Mouse (Mus musculus): ENCODE measurements around the gene Caps2.
"Not testable (repeated sequence)": the region's sequence is repeated elsewhere in the genome, so short reads cannot be mapped to it uniquely, and the experiment has no call there.

The Caps2 gene

DNA sequence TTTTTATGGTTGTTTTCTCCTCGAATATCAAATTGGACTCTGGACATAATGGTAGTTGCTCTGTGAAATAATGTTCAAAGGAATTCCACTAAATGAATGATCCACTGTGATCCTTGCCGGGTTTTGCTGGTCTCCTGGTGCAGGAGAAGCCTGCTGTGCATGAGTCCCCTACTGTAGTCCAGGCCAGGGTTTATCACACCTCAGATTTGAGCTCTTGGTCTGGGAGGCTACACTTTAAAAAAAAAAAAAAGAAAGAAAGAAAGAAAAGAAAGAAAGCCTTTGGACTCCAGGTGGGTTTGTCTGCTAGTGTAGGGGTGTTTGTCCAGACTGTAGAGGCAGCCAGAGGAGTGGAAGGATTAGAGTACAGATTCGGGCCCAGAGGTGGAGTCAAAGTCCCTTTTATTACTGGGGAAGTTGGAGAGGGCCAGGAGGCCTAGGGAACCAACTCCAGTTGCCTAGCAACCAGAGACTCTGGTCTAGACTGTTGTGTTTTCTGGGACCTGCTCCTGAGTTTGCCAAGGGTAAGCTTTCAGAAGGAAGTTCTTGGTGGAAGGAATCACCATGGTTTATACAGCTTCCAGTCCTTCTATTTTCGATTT lies at the start of gene Caps2:
Caps2 (plus strand) TSS at position 454 of the 599 bp plus-strand sequence.
- DNase-seq = no peak

DNA sequence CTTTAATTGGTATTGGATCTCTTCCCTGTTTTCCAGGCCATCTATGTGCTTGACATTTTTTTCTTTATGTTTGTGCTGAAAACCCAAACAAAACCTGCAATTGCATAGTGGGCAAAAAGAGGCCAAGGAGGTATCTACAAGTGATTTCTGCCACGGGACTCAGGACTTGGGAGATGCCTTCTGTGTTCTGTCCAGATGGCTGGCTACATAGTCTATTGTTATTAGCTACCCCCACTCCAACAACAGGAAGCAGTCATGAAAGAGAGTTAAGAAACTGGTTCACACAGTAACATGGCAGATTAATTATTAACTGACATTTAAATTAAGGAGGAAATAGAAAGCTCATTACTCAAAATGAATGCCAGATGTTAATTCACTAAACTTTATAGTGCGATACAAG lies 38.3 kb upstream of the Caps2 start:
- not testable (repeated sequence) for DNase-seq

DNA sequence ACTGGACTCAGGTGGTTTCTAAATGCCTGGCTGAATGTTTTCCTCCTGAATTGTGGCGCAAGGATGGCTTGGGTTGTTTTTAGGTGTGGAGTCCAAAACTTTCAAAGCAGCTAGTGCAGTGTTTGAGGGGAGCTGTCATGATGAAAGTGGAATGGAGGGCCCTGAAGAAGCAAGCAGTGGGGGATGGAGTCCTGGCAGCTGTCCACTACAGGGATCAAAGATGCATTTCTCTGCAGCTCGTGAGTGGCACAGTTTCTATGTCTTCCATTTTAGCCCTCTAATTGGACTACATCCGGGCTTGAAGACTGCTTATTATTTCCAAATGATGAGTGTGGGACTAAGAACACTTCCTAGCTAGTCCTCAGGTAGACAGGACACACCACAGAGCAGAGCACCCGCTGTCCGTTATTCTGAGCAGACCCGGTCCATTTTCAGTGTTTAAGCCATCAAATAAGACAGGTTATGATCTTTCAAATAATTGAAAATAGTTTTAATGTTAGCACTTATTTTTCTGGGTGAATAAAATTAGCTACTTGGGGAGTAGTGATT lies 35.7 kb upstream of the Caps2 start:
- DNase-seq = not testable (repeated sequence)

DNA sequence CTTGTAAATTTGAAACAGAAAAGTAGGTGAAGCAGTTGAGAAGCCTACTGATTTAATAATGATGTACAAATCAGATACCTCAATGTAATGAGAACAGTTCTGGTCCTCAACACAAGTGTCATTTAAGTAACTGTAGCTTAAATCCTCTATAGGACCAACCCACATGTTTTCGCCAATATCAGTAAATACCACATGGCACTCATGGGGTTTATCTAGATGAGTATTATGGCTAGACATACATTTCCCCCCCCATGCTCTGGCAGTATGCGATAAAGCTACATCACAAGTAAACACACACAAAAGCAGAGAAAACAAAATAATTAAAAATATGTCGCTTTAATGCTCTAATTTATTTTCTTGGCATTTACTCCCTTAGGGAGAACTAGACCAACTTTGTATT lies 31.2 kb upstream of the Caps2 start:
- DNase-seq = no peak

DNA sequence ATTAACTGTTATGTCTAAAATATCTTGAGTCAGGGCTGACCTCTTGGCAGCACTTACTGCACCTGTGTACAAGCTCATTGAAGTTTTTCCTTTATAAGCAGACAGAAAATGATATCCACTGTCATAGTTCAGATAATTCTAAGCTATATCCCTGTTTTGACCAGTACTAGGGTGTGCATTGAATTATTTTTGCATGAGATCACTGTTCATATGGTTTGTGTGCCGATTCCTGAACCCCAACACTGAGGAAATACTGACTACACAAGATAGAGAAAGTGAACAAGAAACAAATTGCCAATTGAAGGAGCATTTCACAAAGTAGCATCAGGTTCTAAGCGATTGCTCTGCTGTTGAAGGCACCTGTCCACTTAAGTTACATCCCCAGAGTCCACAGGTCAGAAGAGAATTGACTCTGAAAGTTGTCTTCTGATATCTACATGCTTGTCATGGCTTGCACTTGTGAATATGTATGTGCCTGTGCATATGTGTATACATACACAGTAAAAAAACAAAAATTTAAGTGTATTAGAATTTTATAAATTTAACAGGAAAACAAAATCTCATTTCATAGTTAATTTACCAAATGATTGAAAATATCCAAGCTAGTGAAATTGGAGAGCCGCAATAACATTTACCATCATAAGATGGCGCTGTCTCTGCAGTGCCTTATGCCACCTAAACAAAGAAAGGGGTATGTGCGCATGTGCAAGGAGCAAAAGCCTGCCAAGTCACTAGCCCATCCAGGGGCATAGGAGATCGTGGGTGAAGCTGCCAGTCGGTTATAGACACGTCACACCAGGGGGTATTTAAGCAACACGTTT lies 25.2 kb upstream of the Caps2 start:
- no peak for DNase-seq

DNA sequence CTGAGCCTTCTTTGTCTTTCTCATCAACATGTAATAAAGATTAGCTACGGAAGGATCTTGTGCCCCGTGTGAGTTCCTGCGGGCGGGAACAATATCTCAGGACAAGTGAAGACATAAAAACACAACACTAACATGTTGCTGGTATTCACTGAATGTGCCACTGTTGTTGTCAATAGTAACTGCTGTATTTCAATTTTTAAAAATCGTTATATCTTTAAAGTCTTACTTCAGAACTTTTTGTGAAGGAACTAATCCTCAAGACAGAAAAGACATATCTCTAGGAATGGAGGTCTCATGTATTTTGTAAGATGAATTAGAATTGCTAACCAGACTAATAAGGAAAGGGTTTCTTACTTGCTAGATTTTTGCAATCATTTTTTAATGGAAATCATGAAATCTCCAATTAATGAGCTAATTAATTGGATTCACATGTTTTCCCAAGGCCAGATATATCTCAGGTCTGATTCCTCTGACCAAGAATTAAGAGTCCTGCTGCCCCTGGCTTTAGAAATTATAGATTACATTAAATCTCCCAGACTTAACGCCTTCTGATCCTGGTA lies 24.5 kb upstream of the Caps2 start:
- no peak for DNase-seq

DNA sequence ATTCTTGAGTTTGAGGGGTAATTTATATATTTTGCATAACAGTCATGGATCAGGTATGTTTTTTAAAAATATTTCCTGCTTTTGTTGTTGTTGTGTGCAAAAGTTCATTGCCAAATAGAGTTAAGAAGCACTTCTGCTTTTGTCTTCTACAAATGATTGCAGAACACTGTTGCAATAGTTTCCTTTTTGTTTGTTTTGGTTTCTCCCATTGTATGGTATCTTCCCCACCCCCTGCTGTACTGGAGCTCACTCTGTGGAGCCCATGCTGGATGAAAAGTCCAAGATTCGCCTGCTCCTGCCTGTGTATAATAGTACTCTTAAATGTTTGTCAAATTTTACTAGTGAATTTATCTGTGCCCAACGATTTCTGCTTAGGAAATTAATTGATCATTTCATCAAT lies 23.6 kb upstream of the Caps2 start:
- DNase-seq = no peak

DNA sequence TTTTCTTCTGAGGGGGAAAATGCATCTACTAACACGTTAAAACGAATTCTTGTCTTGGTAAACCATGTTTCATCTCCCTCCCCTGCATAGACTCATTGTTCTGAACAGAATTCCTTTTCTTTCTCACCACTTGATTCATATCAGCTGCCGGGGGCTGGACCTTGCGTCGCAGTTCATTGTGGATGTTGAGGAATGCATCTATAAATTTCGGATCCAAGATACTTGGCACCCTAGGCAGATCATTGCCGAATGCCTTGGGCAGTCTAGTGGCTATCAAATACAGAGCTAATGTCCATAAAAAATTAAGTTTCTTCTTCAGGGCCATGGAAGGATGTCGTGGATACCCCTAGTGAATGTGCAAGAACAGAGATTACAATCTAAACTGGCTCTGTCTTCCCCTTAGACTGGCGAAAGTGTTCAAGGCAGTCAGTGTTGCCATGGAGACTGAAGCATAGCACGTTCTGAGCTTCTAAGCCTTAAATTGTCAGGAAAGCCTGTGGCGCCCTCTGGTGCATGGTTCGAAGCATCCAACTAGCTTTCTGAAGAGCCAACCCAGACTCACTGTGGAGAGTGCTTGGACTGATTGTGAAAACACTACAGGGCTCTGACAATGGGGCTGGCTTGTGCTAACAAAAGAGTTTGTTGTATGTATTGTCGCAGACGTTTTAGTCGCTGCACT lies 3.4 kb upstream of the Caps2 start, which contains the start of gene Glipr1l3:
Glipr1l3 (minus strand) TSS at position 446 of the 679 bp plus-strand sequence.
- peak; percentile 51 for DNase-seq

DNA sequence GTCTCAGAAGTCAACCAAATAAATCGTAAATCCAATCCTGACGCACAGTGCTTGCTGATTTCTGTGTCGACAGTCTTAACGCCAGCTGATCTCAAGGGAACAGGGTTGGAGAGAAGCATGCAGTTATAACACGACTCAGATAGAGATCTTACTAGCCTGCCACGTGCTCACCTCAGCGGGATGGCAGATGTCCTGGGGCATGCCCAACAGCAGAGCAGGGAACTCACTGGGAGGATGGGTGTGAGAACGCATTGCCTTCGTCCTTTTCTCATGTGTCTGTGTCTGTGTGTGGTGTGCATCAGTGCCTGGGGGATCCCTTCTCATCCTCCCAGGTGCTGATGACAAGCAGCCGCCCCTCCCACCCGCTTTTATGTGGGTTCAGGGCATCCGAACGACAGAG lies 13.6 kb downstream of the Caps2 start:
- DNase-seq = not testable (repeated sequence)

DNA sequence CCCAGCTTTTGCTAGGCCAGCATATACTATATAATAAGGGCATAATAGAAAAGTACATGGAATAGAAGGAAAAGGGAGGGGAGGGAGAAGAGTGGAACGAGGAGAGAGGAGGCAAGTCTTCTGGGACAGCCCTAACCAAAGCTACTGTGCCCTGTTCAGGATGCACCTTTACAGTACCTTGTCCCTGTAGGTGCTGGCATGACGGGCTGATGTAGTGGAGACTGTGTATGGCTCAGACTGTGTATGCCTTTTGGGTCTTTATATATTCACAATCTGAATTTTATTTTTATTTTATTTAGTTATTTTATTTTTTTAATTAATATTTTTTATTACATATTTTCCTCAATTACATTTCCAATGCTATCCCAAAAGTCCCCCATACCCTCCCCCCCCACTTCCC lies 30.5 kb downstream of the Caps2 start:
- not testable (repeated sequence) for DNase-seq

DNA sequence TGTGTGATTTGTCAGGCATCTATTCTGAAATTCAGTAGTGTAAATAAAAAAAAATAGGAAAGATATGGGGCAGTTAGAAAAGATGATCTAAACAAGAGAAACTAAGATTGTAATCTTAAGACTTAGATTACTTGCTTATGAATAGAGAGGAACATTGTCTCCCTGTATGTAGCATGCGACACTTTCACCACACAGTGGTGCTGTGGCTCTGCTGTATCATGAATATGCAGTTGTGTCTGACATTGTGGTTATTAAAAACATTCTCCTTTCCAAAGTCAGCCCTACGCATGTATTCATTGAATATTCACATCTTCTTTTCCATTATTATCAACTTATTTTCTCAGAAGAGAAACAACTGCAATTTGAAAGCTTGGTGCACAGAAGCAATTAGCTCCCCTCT lies 40.0 kb downstream of the Caps2 start:
- DNase-seq = no peak

DNA sequence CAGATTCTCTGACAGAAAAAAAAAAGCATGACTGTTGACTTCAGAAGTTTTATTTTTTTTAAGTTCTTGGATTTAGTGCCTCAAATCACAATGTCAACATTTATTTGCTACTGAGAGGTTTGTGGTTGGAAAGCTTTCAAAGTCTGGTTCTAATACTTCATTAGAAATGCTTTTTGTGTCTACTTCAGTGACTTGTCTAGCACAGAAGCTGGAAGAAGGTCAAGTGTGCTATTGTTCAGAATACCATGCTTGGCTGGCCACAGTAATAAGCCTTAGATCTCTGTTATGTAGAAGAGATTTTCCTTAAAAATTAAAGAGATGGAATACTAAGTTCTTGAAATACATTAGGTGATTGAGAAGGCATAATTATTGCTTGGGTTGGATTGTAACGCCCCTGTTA lies 63.7 kb downstream of the Caps2 start:
- DNase-seq = no peak

DNA sequence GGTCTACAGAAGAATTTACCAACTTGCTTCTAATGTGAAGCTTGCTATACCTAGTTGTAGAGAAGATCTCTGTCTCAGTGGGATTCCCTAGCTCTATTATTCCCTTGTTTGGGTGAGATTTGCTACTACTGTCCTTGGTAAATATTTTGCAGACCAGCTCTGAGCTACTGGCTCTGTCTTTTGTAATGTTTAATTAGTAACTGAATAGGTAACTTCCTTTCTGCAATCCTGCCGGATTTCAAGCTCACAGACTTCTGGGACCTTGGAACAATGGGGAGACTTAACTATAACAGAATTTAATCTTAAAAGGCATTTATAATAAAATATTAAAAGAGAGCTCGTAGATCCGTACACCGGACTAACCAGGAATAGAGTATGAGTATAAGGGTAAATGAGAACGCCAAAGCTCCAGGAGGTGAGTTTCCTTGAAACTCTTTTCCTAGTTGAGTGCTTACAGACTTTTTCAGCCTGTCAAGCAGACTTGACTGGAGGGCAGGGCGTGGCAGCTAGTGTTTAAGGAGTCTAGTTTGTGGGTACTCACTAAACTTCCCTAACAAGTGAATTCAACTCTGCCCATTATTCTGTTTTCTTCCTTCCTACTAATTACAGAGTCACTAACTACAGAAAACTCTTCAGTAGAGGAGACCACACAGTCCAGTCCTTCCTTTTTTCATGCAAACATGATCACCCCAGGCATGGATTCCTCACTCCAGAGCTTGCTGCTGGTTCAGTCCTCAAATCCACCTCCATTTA lies 65.8 kb downstream of the Caps2 start:
- not testable (repeated sequence) for DNase-seq

DNA sequence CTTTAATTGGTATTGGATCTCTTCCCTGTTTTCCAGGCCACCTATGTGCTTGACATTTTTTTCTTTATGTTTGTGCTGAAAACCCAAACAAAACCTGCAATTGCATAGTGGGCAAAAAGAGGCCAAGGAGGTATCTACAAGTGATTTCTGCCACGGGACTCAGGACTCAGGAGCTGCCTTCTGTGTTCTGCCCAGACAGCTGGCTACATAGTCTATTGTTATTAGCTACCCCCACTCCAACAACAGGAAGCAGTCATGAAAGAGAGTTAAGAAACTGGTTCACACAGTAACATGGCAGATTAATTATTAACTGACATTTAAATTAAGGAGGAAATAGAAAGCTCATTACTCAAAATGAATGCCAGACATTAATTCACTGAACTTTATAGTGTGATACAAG lies 69.3 kb downstream of the Caps2 start:
- not testable (repeated sequence) for DNase-seq

DNA sequence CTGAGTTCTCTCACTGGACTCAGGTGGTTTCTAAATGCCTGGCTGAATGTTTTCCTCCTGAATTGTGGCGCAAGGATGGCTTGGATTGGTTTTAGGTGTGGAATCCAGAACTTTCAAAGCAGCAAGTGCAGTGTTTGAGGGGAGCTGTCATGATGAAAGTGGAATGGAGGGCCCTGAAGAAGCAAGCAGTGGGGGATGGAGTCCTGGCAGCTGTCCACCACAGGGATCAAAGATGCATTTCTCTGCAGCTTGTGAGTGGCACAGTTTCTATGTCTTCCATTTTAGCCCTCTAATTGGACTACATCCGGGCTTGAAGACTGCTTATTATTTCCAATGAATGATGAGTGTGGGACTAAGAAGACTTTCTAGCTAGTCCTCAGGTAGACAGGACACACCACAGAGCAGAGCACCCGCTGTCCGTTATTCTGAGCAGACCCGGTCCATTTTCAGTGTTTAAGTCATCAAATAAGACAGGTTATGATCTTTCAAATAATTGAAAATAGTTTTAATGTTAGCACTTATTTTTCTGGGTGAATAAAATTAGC lies 72.0 kb downstream of the Caps2 start:
- not testable (repeated sequence) for DNase-seq

DNA sequence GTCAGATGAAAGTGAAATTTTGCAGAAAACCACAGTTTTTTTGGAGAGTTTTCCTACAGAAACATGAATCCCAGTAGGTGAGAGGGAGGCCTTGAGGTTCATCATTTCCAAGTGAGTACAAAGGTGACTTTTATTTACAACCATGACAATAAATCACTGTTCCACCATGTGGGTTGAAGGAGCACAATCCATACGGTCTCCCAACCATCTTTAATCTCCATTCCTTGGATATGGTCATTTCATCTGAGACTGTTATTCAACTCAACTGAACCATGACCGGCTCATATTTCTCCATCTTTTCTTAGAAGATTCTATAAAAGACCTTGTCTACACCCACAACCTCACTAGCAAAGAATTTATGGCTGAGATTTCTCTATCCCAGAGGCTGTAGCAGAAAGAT lies 84.9 kb downstream of the Caps2 start:
- no peak for DNase-seq

DNA sequence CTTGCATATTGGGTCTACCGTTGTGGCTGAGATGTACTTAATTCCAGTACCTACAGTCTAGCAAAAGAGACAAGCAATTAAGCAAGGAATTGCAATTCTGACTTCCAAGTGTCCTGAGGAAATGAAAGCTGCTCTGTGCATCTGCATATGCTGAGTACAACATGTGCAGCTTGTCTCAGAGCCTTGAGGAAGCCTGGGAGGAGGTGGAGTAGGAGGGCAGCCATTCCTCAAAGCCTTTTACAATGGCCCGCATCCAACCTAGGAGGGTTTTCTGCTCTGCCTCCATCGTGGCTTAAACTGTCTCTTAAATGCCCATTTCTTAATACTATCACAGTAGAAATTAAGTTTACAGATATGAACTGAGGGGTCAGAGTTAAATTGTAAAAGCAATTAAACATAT lies 100.0 kb downstream of the Caps2 start:
- DNase-seq = no peak
